Mouse (Mus musculus) layer of hippocampus, postnatal 36 days (tissue): ENCODE measurements around the gene Thrap3. TPM values are rescaled to one million over a fixed set of nuclear protein-coding genes. Genes with fewer than 3 reads are reported as not detected.
A peak's percentile ranks its signal among the peaks of the same experiment; 100 is the strongest.
"Not testable (repeated sequence)": the region's sequence is repeated elsewhere in the genome, so short reads cannot be mapped to it uniquely, and the experiment has no call there.

ENCODE experiments used
- DNase-seq, 2 experiments: peaks; one replicate each; pipeline ENCODE4 v3.0.0; 2022
- total RNA-seq, 2 experiments: library from RNA; stranded (reverse); gene quantifications; 2 replicates each; pipeline ENCODE4 v1.2.3; 2021

Thrap3 gene
- total RNA-seq, 2 experiments from 2014 or later = 148 to 151 TPM

GRCm38 (mm10) chr4:126219540-126219939 is 17.0 kb upstream of the Thrap3 start:
- not testable (repeated sequence) for DNase-seq

DNA sequence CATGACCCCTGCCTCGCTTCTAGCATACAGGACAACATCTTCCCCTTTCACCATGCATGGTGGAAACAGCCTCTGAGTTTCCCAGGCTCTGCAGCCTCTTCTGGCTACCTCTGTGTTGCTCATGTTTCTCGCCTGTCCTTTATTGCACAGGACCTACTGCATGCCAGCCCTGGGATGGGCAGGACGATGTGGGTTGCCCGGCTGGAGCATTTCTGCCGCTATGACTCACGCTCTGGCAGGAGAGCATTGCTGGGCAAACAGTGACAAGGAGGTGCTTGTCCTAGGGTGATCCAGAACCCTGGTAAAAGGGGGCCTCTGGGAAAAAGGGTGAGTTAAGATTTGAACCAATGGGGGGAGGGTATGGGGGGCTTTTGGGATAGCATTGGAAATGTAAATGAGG is 15.2 kb upstream of the Thrap3 start:
- no peak for DNase-seq

GRCm38 (mm10) chr4:126207081-126207480 is 4.5 kb upstream of the Thrap3 start:
- no peak for DNase-seq

DNA sequence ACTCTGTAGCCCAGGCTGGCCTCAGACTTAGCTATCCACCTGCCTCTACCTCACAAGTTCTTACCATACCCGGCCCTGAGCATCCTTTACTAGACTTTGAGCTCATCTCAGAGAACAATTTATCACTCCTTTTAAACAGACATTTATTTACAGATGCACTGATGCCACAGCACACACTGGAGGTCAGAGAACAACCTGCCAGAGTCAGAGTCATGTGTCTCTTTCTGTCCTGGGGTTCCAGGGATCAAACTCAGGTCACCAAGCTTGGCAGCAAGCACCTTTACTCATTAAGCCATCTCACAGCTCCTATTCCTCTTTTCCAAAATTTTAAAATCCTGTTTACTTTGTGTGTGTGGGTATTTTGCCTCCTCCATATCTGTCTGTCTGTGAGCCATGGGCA is 2.8 kb upstream of the Thrap3 start:
- no peak for DNase-seq

GRCm38 (mm10) chr4:126204661-126205230 is 2.2 kb upstream of the Thrap3 start:
- no peak for DNase-seq

DNA sequence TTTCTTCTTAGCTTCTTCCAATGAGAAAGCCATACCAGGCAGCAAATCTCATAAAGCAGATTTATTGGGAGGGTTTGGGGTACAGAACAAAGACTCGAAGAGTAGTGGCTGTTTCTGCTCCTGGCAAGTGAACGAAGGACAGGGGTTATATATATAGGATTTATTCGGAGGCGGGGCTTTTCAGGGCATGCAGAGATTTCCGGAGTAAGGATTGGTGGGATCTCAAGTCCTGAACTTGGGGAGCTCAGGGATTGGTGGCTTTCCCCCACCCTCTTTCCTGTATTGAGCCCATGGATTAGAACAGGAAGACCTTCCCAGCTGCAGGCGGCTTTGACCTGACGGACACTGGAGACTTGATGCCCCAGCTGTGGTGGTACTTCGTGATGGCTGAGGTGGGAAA is 1.5 kb upstream of the Thrap3 start:
- DNase-seq = no peak

GRCm38 (mm10) chr4:126203336-126203895 is 856 bp upstream of the Thrap3 start:
- no peak for DNase-seq

- DNase-seq = peak; percentile 14 to 23
Measured at GRCm38 (mm10) chr4:126201514-126202302, 852 bp downstream of the Thrap3 start.

DNA sequence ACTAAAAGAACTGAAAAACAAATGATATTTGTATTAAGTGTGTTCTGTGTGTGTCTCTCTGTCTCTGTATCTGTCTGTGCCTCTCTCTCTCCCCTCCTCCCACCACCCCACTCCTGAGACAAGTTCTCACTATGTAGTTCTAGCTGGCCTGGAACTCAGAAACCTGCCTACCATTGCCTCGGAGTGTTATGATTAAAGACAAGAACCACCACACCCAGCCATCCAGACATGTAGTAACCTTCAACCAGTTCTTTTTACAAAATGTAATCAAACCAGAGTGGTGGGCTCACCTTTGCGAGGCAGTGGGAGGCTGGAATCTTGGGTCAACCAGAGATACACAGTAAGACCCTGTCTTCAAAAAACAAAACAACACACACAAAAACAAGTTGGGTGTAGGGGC is 1.9 kb downstream of the Thrap3 start:
- no peak for DNase-seq

DNA sequence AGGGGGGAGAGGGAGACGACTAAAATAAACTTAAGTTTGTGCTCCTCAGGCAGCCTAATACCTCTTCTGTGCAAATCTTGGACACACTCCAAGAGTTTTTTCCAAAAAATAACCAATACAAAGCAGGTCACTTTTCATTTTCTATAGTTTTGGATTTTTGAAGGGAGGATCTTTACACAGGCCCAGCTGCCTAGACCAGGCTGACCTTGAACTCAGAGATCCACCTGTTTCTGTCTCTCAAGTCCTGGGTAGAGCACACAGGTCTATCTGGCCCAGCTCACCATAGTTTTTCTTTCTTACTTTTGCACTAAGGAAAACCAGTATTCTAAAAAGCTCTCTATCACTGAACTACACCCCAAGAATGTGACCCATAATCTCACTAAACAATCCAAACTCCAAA is 2.5 kb downstream of the Thrap3 start:
- no peak for DNase-seq

GRCm38 (mm10) chr4:126199556-126199955 is 3.0 kb downstream of the Thrap3 start:
- no peak for DNase-seq

DNA sequence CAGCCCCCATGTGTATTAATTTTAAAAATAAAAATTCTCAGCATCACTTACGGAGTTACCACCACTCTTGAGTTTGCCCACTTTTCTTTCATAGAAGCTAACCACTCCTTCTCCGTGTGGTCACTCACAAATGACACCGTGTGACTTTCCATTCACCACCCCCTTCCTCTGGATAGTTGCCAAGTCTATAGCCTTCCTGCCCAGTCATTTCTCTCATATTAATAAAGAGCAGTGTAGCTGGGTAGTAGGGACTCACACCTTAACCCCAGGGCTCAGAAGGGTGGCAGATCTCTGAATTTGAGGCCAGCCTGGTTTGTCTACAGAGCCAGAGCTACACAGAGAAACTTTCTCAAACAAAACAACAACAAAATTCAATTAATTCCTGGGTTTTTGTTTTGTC is 5.1 kb downstream of the Thrap3 start:
- no peak for DNase-seq

- no peak for DNase-seq
Measured at GRCm38 (mm10) chr4:126194916-126195315, 7.6 kb downstream of the Thrap3 start.

DNA sequence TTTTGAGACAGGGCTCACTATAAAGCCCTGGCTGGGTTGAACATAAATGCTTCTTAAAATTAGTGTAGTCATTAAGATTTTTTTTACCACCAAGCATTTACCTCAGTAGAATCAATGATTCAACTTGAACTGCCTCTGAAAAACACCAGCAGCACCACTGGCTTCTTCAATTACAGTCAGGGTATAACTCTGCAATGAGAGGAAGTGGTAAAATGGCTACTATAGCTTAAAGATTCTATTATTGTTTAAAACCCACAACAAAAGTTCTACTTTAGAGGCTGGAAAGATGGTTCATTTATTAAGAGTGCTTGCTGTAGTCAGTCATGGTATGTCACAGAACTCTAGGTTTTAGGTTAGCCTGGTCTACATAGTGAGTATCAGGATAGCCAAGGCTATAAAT is 8.3 kb downstream of the Thrap3 start:
- no peak for DNase-seq

DNA sequence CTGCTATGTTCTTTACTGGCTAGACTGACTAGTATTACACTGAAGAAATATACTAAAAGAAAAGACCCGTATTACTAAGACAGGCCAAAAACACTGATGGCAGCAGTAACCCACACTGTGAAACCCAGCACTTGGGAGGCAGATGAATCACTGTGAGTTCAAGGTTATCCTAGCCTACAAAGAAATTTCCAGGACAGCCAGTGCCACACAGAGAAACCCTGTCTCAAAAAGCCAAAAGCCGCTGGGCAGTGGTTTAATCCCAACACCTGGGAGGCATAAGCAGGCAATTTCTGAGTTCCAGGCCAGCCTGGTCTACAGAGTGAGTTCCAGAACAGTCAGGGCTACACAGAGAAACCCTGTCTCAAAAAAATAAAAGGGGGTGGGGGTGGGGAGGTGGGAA is 11.9 kb downstream of the Thrap3 start:
- DNase-seq = no peak

GRCm38 (mm10) chr4:126187096-126187495 is 15.5 kb downstream of the Thrap3 start:
- DNase-seq = no peak

- no peak for DNase-seq
Measured at GRCm38 (mm10) chr4:126183034-126183433, 19.5 kb downstream of the Thrap3 start.

- DNase-seq = peak in 1 of 2 experiments; percentile 26
Measured at GRCm38 (mm10) chr4:126181170-126181957, 21.2 kb downstream of the Thrap3 start.

DNA sequence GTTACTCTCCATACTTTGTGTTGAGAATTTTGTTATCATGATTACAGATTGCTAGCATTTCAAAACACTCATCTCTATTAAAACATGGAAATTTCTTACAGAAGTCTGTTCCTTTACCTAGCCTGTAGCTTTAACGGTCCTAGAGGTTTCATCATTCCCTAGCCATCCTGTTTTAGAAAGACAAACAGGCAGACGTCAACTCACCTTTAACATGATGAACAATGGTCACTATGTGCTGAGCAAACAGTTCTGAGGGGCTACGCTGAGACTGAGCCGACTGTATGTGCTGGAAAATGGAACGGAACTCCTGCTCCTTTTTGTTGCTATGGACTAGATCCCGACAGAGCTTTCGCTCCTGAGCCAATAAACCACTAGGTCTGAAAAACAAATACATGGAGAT is 26.6 kb downstream of the Thrap3 start:
- not testable (repeated sequence) for DNase-seq

DNA sequence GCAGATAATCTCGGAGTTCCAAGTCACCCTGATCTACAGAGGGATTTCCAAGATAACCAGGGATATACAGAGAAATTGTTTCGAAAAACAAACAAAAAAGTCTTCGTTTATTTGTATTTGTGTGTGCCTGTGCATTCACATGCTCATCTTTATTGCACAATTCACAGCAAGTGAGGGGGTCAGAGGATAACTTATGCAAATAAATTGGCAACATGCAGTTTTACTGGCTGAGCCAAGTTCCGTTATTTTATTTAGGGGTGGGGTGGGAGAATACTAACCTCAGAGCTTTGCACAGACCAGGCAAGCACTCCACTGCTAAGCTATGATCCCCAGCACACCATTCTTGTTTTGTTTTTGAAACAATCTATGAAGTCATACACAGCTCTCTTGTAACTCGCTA is 28.8 kb downstream of the Thrap3 start:
- no peak for DNase-seq

GRCm38 (mm10) chr4:126170737-126171136 is 31.8 kb downstream of the Thrap3 start:
- DNase-seq = not testable (repeated sequence)

- no peak for DNase-seq
Measured at GRCm38 (mm10) chr4:126168851-126169250, 33.7 kb downstream of the Thrap3 start.

DNA sequence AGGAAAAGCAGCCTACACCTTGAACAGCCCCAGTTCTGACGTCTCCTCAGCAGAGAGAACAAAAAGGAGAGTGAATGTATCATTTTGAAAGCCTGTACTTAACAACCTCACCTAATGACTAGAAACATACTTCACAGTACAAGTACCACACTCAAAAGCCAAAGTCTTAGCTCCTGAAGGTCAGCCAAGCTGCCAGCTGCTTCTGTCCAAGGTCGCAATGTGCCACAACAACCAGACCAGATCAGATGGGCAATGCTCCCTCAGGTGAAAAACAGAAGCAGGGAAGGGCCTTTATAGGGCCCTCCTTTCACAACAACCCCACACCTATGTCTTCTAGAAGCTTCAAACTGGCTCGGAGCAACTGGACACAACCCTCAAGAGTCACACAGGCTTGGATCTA is 36.5 kb downstream of the Thrap3 start:
- DNase-seq = no peak
